Mouse (Mus musculus) forebrain, embryonic 16.5 days (tissue): ENCODE results near the gene Trim33. TPM values are rescaled to one million over a fixed set of nuclear protein-coding genes. Genes with fewer than 3 reads are reported as not detected.
A peak's percentile ranks its signal among the peaks of the same experiment; 100 is the strongest.

Experiments
- ATAC-seq: fragments of 200-750 bp; cut with Nextera tagmentation; 2 replicates; pipeline ENCODE4 v1.8.0; 2017; ENCODE audit warnings: mild to moderate bottlenecking, moderate library complexity
- H3K27ac ChIP-seq: fragments of 300-500 bp; sonication (generic); 2 replicates; pipeline ENCODE4 v1.5.1; 2014; ENCODE audit warnings: low read length, control low read depth
- H3K27me3 ChIP-seq: fragments of 300-500 bp; sonication (generic); replicated peaks from 2 replicates; pipeline ENCODE4 v1.6.1; 2014; ENCODE audit warnings: low read length; ENCODE audit not compliant: control insufficient read depth, insufficient read depth
- H3K36me3 ChIP-seq: fragments of 300-500 bp; sonication (generic); 2 replicates; pipeline ENCODE4 v1.6.1; 2014; ENCODE audit not compliant: control insufficient read depth, insufficient read depth
- H3K4me1 ChIP-seq: fragments of 300-500 bp; sonication (generic); replicated peaks from 2 replicates; pipeline ENCODE4 v1.6.1; 2014; ENCODE audit warnings: low read length; ENCODE audit not compliant: control insufficient read depth, insufficient read depth
- H3K4me2 ChIP-seq: fragments of 300-500 bp; sonication (generic); 2 replicates; pipeline ENCODE4 v1.6.1; 2014; ENCODE audit warnings: mild to moderate bottlenecking, low read length, control low read depth
- H3K4me3 ChIP-seq: fragments of 300-500 bp; sonication (generic); replicated peaks from 2 replicates; pipeline ENCODE4 v1.5.1; 2014; ENCODE audit warnings: mild to moderate bottlenecking, low read length, control low read depth
- H3K9ac ChIP-seq: fragments of 300-500 bp; sonication (generic); replicated peaks from 2 replicates; pipeline ENCODE4 v1.6.1; 2014; ENCODE audit warnings: low read depth, low read length, control low read depth
- H3K9me3 ChIP-seq: fragments of 300-500 bp; sonication (generic); 2 replicates; pipeline ENCODE4 v1.6.1; 2016; ENCODE audit warnings: low read length; ENCODE audit not compliant: control insufficient read depth
- WGBS: fragments of 180-500 bp; shearing (Covaris S2); extraction: QIAGEN DNeasy Blood & Tissue Kit; methylation state at CpG from one replicate; pipeline ENCODE4 v1.1.7; 2014; 5-methylcytosine and 5-hydroxymethylcytosine counted together
- polyA plus RNA-seq: library from polyadenylated mRNA; unstranded; fragments of >200 nt; fragmentation: Nextera tagmentation; extraction: Ambion mirVana; gene quantifications from 2 replicates; pipeline ENCODE4 v1.2.1, GENCODE M21; 2015

The Trim33 gene
- polyA plus RNA-seq, result 27.4 and 39.1 TPM in 2 replicates

DNA sequence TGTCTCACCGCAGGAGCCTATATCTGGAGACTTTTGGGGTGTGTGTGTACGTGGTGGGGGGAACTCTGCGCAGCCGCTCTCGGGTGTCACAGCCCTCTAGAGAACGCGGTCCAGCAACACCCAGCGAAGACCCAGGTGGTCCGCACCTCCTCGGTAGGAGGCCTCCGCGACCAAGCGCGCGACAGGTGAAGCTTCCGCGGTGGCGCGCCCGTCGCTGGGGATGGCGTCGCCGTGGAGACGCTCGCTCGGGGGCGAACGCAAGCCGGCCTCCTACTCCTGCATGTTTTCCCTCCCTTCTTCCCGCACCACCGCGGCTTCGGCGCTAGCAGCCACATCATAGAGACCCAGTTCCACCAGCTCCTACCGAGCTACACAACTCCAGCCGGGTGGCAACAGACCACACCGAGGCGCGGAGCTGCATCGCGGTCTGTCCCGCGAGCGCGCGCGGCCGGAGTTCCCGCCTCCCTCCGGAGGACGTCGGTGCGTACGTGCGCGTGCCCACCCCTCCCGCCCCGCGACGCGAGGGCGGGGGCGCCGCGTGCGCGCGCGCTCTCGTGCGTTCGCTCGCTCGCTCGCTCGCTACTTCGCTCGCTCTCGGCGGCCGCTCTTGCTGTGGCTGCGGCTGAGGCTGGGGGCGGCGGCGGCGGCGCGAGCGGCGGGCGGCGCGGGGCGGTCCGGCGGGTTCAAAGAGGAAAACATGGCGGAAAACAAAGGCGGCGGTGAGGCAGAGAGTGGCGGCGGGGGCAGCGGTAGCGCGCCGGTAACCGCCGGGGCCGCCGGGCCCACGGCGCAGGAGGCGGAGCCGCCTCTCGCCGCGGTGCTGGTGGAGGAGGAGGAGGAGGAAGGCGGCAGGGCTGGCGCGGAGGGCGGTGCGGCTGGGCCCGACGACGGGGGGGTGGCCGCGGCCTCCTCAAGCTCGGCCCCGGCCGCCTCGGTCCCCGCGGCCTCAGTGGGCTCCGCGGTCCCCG is at the start of gene Trim33:
TSS of gene Trim33 (plus strand) at position 112 of the 968 bp plus-strand sequence.
- peak within 1 kb of the TSS; percentile 99 for H3K4me3 ChIP-seq
- no peaks in the 10 kb centered on the region for H3K36me3 ChIP-seq
- no peaks in the 10 kb centered on the region for H3K27me3 ChIP-seq
- H3K9me3 ChIP-seq, result no peaks in the 10 kb centered on the region
- under 1% methylated on average over 104 of the region's 136 CpGs for WGBS
- H3K9ac ChIP-seq, result peak within 1 kb of the TSS; percentile 94
- H3K4me2 ChIP-seq, result peak within 1 kb of the TSS; percentile 99
- H3K27ac ChIP-seq, result peak within 1 kb of the TSS; percentile 100
- peaks cover 20% of the 10 kb centered on the region for H3K4me1 ChIP-seq
- peak; percentile 86 for ATAC-seq

DNA sequence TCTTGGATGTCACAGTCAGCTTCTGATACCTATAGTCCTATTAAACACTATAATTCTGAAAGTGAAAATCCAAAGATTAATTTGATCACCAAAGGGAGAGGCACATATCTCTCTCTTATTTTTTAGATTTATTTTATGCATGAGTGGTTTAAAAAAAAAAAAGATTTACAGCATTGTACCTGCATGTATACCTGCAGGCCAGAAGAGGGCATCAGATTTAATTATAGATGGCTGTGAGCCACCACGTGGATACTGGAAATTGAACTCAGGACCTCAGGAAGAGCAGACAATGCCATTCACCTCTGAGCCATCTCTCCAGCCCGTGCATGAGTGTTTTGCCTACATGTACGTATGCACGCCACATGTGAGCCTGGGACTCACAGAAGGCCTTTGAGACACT is 46.7 kb upstream of the Trim33 start:
- 77% methylated on average over 4 of the region's 4 CpGs for WGBS
- no peaks in the 10 kb centered on the region for H3K36me3 ChIP-seq

DNA sequence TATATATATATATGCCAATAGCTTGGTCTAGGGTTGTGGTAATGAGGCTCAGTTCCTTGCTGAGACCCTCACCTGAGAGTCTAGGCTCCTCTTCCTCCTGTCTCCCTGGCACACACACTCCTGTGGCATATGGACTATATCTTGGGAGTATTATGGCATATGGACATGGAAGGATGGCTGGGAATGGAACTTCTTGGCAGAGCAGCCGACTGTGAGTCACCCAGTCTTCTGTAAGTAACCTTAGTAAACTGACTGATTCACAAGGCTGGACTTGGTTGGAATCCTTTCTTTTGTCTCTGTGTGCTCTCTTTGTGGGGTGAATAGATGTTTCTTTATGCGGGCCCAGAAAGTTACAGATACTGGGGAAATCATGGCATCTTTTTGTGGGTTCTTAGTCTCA is 37.6 kb upstream of the Trim33 start:
- 83% methylated on average over 2 of the region's 2 CpGs for WGBS
- no peak overlapping the region for H3K4me3 ChIP-seq
- no peaks in the 10 kb centered on the region for H3K27me3 ChIP-seq
- no peak overlapping the region for H3K4me2 ChIP-seq
- no peaks in the 10 kb centered on the region for H3K9me3 ChIP-seq
- no peak overlapping the region for H3K27ac ChIP-seq
- H3K9ac ChIP-seq, result no peak overlapping the region
- H3K36me3 ChIP-seq, result no peaks in the 10 kb centered on the region
- ATAC-seq, result no peak
- no peaks in the 10 kb centered on the region for H3K4me1 ChIP-seq

More for the DNA sequence above, 46.7 kb upstream of the Trim33 start:
- Histone ChIP-seq H3K4me1 (no peaks in the 10 kb centered on the region), H3K27ac (no peak overlapping the region), H3K9ac (no peak overlapping the region), H3K9me3 (peaks cover 6% of the 10 kb centered on the region), H3K4me2 (no peak overlapping the region), H3K4me3 (no peak overlapping the region), H3K27me3 (no peaks in the 10 kb centered on the region)
- no peak for ATAC-seq

DNA sequence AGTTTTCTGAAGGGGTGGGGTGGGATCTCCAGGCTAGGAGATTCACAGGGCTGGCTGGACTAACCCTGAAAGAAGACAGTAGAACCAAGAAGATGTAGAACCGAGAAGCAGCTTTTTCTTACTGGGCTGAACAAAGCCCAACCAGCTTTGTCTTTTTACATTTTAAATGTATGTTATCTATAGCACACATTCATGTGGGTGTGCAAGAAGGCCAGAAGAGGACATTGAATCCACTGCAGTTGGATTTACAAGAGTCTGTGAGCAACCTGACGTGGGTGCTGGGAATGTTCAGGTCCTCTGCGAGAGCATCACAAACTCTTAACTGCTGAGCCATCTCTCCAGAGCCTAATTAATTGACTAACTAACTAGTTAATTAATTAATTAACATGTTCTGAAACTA is 36.9 kb upstream of the Trim33 start:
- no peak for ATAC-seq
- Histone ChIP-seq H3K9me3 (no peaks in the 10 kb centered on the region), H3K36me3 (no peaks in the 10 kb centered on the region), H3K27ac (no peak overlapping the region), H3K4me3 (no peak overlapping the region), H3K4me1 (no peaks in the 10 kb centered on the region), H3K27me3 (no peaks in the 10 kb centered on the region), H3K4me2 (no peak overlapping the region), H3K9ac (no peak overlapping the region)
- 91% methylated on average over 3 of the region's 3 CpGs for WGBS

DNA sequence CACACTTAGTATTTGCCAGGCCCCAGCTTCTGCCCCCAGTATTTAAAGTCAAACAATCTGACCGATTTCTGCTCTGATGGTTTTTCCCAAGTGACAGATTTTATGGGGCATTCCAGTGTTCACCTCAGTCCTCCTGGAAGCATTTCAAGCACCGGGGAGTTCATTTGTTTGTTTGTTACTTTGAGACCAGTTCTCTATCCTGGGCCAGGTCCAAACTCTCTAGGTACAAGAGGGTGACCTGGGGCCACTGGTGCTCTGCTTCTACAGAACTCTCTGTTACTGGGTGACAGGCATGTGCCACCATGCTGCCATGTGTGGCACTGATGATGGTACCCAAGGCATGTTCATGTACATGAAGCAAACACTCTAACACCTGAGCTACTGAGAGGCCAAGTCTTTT is 35.6 kb upstream of the Trim33 start:
- Histone ChIP-seq H3K36me3 (no peaks in the 10 kb centered on the region), H3K27me3 (no peaks in the 10 kb centered on the region), H3K4me2 (no peak overlapping the region), H3K27ac (no peak overlapping the region), H3K9ac (no peak overlapping the region), H3K4me3 (no peak overlapping the region), H3K4me1 (no peaks in the 10 kb centered on the region), H3K9me3 (no peaks in the 10 kb centered on the region)
- ATAC-seq, result no peak
- 89% methylated on average over 2 of the region's 2 CpGs for WGBS

DNA sequence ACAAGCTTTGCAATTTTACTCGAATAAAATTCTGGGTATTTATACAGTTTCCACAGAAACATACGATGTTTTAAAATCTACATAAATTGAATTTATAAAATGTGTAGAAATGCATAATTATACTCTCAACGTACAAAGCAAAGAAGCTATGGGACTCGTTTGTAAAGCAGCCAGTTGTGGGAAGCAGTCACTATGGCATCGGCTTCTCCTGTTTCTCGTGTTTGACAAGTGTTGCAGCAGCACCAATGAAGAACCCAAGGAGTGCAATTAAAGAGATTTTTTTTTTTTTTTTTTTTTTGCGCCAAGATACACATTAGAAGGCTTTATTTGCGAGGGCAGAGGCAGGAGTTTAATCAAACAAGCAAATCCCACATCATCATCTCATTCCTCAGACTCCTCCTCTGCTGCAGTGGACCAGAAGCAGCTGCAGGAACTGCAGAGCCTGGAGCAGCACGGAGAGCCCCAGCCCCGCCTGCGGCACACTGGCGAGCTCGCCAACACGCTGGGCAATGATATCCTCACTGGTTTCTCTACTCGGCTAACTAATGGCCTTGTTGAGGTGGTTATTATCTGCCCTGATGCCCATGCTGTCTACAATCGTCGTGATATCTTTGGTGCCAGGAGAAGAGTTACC is 32.3 kb upstream of the Trim33 start:
- H3K27ac ChIP-seq, result no peak overlapping the region
- ATAC-seq, result 0 out of 2 replicates have a peak, but pooled peaks have one; percentile 45
- no peaks in the 10 kb centered on the region for H3K9me3 ChIP-seq
- no peaks in the 10 kb centered on the region for H3K4me1 ChIP-seq
- no peaks in the 10 kb centered on the region for H3K36me3 ChIP-seq
- WGBS, result 78% methylated on average over 17 of the region's 17 CpGs
- no peaks in the 10 kb centered on the region for H3K27me3 ChIP-seq
- no peak overlapping the region for H3K9ac ChIP-seq
- H3K4me2 ChIP-seq, result no peak overlapping the region
- H3K4me3 ChIP-seq, result no peak overlapping the region

DNA sequence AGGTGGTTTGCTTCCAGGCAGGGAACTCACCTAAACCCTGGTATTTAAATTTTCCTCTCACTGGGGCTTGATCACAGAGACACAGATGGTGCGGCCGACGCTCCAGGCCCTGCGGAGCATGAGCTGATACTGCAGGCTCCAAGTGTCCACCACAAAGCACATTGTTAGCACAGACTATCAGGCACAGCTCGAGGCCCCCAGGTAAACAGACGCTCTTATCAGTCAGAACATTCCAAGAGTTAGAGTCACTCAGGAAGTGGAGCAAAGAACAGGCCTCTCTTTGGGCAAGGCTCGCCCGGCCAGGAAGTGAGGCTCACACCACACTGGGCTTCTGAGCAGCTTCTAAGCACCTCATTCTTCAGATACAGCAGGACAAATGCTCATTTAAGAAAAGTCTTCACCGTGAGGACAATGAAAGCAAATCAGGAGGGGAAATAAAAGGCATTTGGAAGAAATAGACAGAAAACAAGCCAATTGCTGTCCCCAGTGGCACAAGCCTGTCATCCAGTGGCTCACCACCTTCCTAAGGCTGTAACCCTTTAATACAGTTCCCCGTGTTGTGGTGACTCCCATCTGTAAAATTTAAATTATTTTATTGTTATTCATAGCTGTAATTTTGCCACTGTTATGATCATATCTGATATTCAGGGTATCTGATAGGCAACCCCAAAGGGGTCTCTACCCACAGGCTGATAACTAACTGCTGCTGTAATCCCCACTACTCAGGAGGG is 22.8 kb upstream of the Trim33 start:
- Histone ChIP-seq H3K36me3 (no peaks in the 10 kb centered on the region), H3K9me3 (no peaks in the 10 kb centered on the region), H3K4me3 (no peak overlapping the region), H3K27me3 (no peaks in the 10 kb centered on the region), H3K9ac (no peak overlapping the region), H3K4me2 (no peak overlapping the region), H3K27ac (no peak overlapping the region), H3K4me1 (no peaks in the 10 kb centered on the region)
- WGBS, result 71% methylated on average over 10 of the region's 10 CpGs
- no peak for ATAC-seq

DNA sequence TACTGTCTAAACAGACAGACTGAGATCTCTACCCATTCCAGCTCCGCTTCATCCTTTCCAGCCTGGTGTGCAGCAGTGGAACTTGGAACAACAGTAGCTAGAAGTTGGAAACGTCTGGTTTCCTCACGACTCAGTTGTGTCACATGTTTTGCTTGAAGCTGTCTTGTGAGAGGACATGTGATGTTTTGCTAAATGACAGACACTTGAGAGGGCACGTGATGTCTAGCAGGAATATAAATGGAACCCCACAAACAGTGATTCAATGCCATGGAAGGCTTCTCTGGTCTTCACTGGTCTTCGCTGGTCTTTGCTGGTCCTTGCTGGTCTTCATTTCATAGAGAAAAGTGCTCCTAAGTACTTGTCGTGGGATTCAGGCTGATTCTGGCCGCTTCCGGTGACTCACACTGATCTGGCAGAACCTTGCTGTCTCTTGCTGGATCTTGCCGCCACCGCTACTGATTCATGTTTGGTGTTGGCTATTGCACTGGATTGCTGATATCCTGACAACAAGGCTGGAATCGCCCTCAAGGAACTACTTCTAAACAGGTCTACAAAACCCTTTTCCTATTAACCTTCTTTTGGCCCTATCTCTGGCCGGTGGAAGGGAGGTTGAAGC is 16.2 kb upstream of the Trim33 start:
- 92% methylated on average over 12 of the region's 12 CpGs for WGBS
- Histone ChIP-seq H3K4me1 (no peaks in the 10 kb centered on the region), H3K27me3 (no peaks in the 10 kb centered on the region), H3K36me3 (no peaks in the 10 kb centered on the region), H3K4me2 (no peak overlapping the region), H3K4me3 (no peak overlapping the region), H3K9me3 (no peaks in the 10 kb centered on the region), H3K27ac (no peak overlapping the region), H3K9ac (no peak overlapping the region)
- ATAC-seq, result no peak
